Mouse (Mus musculus) lung, adult 2 months (tissue): Measurements from ENCODE around the gene Pcsk4.

Experiments
- CTCF ChIP-seq: fragments of 200-500 bp; IDR thresholded peaks from 2 replicates; pipeline ENCODE4 v1.5.1; 2011; ENCODE audit warnings: mild to moderate bottlenecking, low read length, control low read depth; ENCODE audit not compliant: insufficient read depth
- POLR2A ChIP-seq: fragments of 200-500 bp; IDR thresholded peaks from 2 replicates; pipeline ENCODE4 v1.6.1; 2011; ENCODE audit warnings: low read depth, mild to moderate bottlenecking, control low read depth, low read length, borderline replicate concordance; ENCODE audit errors: extremely low read depth

- TF ChIP-seq CTCF, result no peak
- no peak for TF ChIP-seq POLR2A
Measured at GRCm38 (mm10) chr10:80342749-80343424, 13.6 kb upstream of the Pcsk4 start.
